Mouse (Mus musculus) lung, postnatal 0 days (tissue): ENCODE data around the gene Hnf1a.

Experiments
- CTCF ChIP-seq: IDR thresholded peaks from 2 replicates; pipeline ENCODE4 v1.5.1; 2016; ENCODE audit warnings: antibody characterized with exemption, mild to moderate bottlenecking
- EP300 ChIP-seq: IDR thresholded peaks from 2 replicates; pipeline ENCODE4 v1.6.1; 2016; ENCODE audit warnings: antibody characterized with exemption, mild to moderate bottlenecking, control low read depth

GRCm38 (mm10) chr5:114948891-114949290, 22.0 kb downstream of the Hnf1a start:
- TF ChIP-seq CTCF, result no peak
- TF ChIP-seq EP300, result no peak
